Mouse (Mus musculus) MN1 (cell line): ENCODE measurements around the gene Tomm34.
"Not testable (repeated sequence)": the region's sequence is repeated elsewhere in the genome, so short reads cannot be mapped to it uniquely, and the experiment has no call there.

Experiments used
- DNase-seq: peaks from one replicate; pipeline ENCODE4 v3.0.0-alpha.2; 2016; ENCODE audit warnings: low spot score

The Tomm34 gene

GRCm38 (mm10) chr2:164076874-164077425, 6.0 kb upstream of the Tomm34 start:
- no peak for DNase-seq

- peak; percentile 17 for DNase-seq
Measured at GRCm38 (mm10) chr2:164075088-164075487, 4.1 kb upstream of the Tomm34 start.

GRCm38 (mm10) chr2:164073918-164074578, 3.1 kb upstream of the Tomm34 start:
- DNase-seq, result peak; percentile 98

GRCm38 (mm10) chr2:164073120-164073519, 2.2 kb upstream of the Tomm34 start:
- no peak for DNase-seq

GRCm38 (mm10) chr2:164072109-164072508, 1.1 kb upstream of the Tomm34 start:
- DNase-seq, result no peak

- DNase-seq, result not testable (repeated sequence)
Measured at GRCm38 (mm10) chr2:164071437-164071820, 460 bp upstream of the Tomm34 start.

- peak; percentile 49 for DNase-seq
Measured at GRCm38 (mm10) chr2:164070142-164070764, 716 bp downstream of the Tomm34 start, which contains the start of gene Stk4. Gene Stk4, plus strand, starts transcription at chr2:164070322.

GRCm38 (mm10) chr2:164059634-164060235, 11.2 kb downstream of the Tomm34 start:
- DNase-seq, result no peak

- DNase-seq, result no peak
Measured at GRCm38 (mm10) chr2:164054671-164055070, 16.3 kb downstream of the Tomm34 start.

GRCm38 (mm10) chr2:164053767-164054166, 17.2 kb downstream of the Tomm34 start:
- peak; percentile 48 for DNase-seq

- DNase-seq, result no peak
Measured at GRCm38 (mm10) chr2:164047197-164047690, 23.7 kb downstream of the Tomm34 start.

GRCm38 (mm10) chr2:164041523-164041922, 29.4 kb downstream of the Tomm34 start:
- DNase-seq, result no peak

GRCm38 (mm10) chr2:164040949-164041348, 30.0 kb downstream of the Tomm34 start:
- no peak for DNase-seq

- DNase-seq, result no peak
Measured at GRCm38 (mm10) chr2:164038407-164039028, 32.5 kb downstream of the Tomm34 start.

GRCm38 (mm10) chr2:164036520-164037019, 34.4 kb downstream of the Tomm34 start:
- DNase-seq, result no peak

GRCm38 (mm10) chr2:164032973-164033372, 38.0 kb downstream of the Tomm34 start:
- no peak for DNase-seq

GRCm38 (mm10) chr2:164031147-164031546, 39.8 kb downstream of the Tomm34 start:
- DNase-seq, result no peak

- no peak for DNase-seq
Measured at GRCm38 (mm10) chr2:164025150-164025549, 45.8 kb downstream of the Tomm34 start, which contains the start of gene Pabpc1l. Gene Pabpc1l, plus strand, starts transcription at chr2:164025450.

- no peak for DNase-seq
Measured at GRCm38 (mm10) chr2:164022104-164022503, 48.9 kb downstream of the Tomm34 start.

- no peak for DNase-seq
Measured at GRCm38 (mm10) chr2:164019943-164020342, 51.0 kb downstream of the Tomm34 start.

GRCm38 (mm10) chr2:164018910-164019309, 52.1 kb downstream of the Tomm34 start:
- no peak for DNase-seq

GRCm38 (mm10) chr2:164015304-164015703, 55.7 kb downstream of the Tomm34 start:
- no peak for DNase-seq
